Mouse (Mus musculus): ENCODE data around the gene Ppia.

DNA sequence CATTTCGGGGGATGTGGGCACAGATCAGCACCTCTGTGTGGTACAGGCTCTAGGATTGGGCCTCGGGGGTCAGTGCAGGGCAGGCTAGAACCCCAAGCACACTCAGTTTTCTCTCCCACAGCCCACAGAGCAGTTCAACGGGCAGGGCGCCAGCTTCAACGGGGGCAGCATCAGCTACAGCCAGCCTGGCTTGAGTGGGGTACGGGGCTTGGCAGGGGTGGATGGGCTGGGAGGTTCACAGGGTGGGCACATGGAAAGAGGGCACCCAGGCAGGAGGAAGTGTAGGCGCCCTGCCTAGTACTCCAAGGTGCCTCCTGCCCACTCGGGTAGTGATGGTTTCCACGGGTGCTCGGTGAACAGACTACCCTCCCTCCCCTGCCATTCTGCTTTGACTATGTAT, 17.1 kb upstream of the Ppia start:
- TF ChIP-seq POLR2A (IDR thresholded peaks at IDR 0.05; ENCODE audit: extremely low read depth, insufficient read depth, low read length) (no peak), CTCF (IDR thresholded peaks at IDR 0.05; ENCODE audit: low read depth, low read length) (no peak)
